Mouse (Mus musculus) testis, postnatal 10 days (tissue): ENCODE data around the gene 1700007K13Rik.

ENCODE experiments used
- DNase-seq: peaks from one replicate; pipeline ENCODE4 v3.0.0; 2021; ENCODE audit warnings: low spot score

Gene 1700007K13Rik

GRCm38 (mm10) chr2:28469461-28469860 lies 3.3 kb upstream of the 1700007K13Rik start:
- peak; percentile 37 for DNase-seq

DNA sequence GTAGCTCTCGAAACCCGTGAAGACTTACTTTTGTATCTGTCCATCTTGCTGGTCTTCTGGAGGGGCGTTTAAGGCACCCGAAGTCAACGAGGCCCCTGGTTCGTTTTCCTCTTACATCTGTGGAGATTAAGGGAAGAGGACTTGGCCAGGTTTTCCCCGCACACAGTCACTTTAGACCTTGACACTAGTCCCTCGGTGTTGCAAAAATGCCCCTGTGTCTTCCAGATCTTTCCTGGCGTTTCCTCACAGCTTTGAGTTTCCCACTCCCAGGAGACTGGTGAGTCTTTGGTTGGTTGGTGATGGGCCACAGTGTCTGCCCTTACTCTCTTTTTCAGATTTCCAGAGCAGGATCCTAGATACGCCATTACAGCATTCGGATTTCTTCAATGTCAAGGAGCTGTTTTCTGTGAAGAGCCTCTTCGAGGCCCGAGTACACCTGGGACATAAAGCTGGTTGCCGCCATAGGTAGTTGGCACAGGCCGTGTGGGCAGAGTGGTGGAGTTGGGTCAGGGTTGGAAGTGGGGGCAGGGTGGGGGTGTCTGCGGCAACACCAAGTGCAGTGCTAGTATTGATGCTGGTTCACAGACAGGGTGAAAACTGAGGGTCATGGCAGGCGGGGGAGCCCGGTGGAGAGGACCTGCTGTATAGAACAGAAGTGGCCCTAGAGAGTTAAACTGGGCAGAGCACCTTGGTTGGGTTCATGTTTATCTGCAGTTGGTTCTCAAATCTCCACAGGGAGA lies 2.5 kb upstream of the 1700007K13Rik start:
- peak; percentile 42 for DNase-seq

DNA sequence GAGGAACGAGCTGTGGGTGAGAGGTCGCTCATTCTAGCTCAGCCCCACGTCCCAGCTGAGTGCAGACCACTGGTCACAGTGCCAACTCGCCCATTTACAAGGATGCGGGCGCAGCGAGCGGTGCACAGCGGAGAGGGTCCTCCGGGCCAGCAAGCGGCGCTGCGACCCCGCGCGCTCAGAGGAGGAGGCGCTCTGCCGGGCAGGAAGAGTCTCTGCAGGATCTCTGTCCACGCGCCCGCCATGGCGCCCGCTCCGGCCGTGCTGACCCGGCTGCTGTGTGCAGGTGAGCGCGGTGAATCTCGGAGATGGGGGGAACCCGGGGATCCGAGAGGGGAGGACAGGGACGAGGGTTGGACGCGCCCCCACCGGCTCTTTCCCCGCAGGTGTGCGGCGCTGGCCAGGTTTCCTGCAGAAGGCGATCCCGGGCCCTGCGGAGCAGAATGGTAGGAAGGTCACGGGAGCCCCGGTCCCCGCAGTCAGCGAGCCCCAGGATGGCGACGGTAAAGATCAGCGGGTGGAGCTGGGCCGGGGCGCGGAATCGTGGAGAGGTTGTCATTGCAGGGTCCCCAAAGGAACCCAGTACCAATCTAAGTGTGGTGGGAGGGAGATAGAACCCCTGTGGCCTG lies 1.8 kb upstream of the 1700007K13Rik start, which contains the start of gene Mrps2:
TSS of gene Mrps2 (plus strand) at position 207 of the 626 bp plus-strand sequence.
- peak; percentile 91 for DNase-seq

DNA sequence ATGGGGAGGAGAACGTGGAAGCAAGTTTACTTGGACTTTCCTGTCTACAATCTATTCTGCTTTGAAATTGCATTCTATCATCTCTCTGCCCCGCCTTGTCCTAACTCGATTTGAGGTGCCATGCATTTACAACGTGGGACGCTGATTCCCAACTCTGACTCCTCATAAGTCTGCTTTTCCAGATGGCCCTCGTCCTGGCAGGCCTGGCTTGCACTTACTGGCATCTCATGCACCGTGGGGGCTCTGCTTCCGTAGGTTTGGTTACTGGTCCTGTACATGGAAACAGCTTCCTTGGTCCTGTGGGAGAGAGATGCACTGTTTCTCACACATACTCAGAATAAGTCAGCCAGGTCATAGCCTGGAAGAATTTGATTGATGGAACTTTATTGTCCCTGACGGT lies 1.2 kb downstream of the 1700007K13Rik start:
- no peak for DNase-seq

DNA sequence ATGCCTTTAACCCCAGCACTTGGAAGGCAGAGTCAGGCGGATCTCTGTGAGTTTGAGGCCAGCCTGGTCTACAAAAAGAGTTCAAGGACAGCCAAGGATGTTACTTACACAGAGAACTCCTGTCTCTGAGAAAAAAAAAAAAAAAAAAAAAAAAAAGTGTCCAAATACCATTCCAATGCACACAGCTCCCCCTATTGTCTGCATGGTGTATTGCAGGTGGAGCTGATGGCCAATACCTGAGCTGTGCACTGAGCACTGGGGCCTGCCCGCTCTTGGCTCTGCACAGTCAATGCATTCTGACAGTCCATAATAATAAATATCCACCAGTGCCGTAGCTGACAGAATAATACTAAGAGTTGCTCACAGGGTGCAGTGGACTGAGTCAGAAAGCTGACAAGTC lies 2.2 kb downstream of the 1700007K13Rik start:
- DNase-seq = no peak

- no peak for DNase-seq
Measured at GRCm38 (mm10) chr2:28456616-28457015, 9.5 kb downstream of the 1700007K13Rik start.

- DNase-seq = no peak
Measured at GRCm38 (mm10) chr2:28453539-28453938, 12.6 kb downstream of the 1700007K13Rik start.

DNA sequence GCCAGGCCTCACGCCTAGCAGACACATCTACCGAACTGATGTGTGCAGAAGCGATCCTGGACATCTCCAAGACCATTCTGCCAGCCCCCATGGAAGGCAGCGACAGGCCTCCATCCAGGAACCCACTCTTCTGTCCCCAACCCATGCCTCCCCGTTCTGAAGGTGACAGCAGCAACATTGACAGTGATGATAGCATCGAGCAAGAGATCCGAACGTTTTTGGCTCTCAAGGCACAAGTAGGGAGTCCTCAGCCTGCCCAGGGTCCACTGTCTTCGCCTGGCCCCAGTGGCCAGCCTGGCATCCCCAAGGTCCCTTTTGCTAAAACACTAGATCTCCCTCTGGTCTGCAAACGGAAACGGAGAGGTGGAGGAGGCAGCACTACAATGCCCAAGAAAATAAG lies 14.5 kb downstream of the 1700007K13Rik start:
- peak; percentile 33 for DNase-seq

GRCm38 (mm10) chr2:28447315-28447670 lies 18.8 kb downstream of the 1700007K13Rik start:
- no peak for DNase-seq

DNA sequence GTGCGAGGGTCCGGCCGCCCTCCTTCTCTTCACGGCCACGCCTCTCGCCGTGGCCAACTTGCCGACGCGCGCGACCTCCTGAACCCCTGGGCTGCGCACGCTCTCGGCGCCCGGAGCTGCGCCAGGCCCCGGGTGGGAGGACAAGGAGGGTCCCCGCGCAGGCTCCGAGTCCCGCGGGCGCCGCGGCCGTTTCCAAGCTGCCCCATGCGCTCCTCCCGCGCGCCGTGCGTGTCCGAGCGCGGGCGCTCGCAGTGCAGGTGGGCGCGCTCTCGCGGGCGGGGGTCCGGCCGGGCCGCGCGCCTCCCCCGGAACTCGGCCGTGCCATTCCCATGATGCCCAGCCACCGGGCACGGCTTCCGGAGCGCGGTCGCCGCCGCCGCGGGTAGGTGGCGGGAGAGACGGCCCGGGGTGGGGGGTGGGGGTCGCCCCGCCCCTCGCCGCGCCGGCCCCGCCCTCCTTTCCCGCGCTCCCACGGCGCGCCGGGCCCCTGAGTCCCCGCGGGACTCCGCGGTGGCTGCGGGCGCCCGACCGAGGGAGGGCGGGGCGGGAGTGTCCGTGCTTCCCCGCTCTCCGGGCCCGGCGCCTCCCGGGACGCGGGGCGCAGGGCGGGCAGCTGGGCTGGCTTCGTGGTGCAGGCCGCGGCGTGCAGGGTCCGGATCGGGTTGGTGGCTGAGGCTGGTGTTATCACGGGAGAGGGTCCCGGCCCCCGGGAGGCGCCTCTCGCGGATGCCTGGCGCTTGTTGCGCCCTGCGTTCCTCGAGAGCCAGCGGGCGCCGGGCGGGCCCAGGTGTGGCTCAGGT lies 19.4 kb downstream of the 1700007K13Rik start, which contains the start of gene Ppp1r26:
TSS of gene Ppp1r26 (plus strand) at position 286 of the 800 bp plus-strand sequence.
- DNase-seq = peak; percentile 60

GRCm38 (mm10) chr2:28446181-28446514 lies 20.0 kb downstream of the 1700007K13Rik start:
- DNase-seq = no peak

GRCm38 (mm10) chr2:28445082-28445481 lies 21.1 kb downstream of the 1700007K13Rik start:
- no peak for DNase-seq

GRCm38 (mm10) chr2:28440842-28441241 lies 25.3 kb downstream of the 1700007K13Rik start:
- DNase-seq = no peak

- no peak for DNase-seq
Measured at GRCm38 (mm10) chr2:28435401-28435800, 30.7 kb downstream of the 1700007K13Rik start.

DNA sequence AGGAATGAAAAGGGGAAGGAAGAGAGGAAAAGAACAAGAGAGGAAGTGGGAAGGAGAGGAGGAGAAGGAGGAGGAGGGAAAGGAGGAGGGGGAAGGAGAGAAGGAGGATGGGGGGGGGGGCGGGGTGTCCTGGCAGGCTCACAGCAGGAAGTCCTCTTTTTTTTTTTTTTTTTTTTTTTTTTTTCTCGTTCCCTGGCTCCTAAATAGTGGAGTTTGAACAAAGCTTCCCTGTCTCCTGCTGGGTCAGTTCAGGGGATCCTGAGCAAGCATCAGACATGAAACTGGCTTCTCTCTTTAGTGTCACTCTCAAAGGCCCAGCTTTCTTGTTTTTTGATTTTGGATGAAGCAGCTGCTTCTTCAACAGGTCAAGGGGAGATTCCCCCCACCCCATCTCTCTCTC lies 32.6 kb downstream of the 1700007K13Rik start:
- DNase-seq = no peak

- DNase-seq = peak; percentile 86
Measured at GRCm38 (mm10) chr2:28432811-28433210, 33.3 kb downstream of the 1700007K13Rik start.

- no peak for DNase-seq
Measured at GRCm38 (mm10) chr2:28430846-28431245, 35.3 kb downstream of the 1700007K13Rik start.

DNA sequence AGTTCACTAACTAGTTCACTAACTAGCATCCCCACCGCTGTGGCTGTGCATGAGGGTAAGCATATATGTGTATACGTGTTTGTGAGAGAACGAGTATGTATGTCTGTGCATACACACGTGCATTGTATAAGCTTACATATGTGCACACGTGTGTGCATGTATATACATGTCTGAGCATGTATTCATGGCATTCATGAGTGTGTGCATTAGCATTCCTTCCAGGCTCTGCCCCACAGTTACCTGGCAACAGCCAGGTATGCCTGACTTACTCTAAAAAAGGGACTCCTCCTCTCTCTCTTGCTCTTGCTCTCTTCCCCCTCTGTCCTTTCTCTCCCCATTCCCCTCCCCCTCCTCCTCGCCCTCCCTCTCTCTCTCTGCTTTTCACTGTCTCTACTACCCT lies 38.9 kb downstream of the 1700007K13Rik start:
- no peak for DNase-seq

GRCm38 (mm10) chr2:28423167-28423566 lies 43.0 kb downstream of the 1700007K13Rik start:
- DNase-seq = peak; percentile 73

GRCm38 (mm10) chr2:28419898-28420297 lies 46.2 kb downstream of the 1700007K13Rik start:
- peak; percentile 96 for DNase-seq

DNA sequence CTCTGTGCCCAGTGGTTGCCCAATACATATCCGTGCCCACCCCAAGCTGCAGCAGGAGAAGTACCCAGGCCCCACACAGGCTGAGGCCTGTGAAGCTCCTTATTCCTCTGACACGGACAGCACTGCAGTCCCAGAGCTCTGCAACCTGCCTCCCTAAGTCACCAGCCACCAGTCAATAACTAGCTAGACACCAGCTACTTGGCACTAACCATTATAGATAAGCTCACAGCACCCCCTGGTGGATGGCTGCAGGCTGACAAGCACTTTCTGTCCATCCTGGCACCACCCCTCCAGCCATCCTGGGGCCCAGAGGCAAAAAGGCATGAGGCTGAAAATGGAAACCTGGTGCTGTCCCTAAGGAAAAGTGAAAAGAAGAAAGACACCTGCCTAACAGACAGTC lies 48.1 kb downstream of the 1700007K13Rik start:
- peak; percentile 94 for DNase-seq

DNA sequence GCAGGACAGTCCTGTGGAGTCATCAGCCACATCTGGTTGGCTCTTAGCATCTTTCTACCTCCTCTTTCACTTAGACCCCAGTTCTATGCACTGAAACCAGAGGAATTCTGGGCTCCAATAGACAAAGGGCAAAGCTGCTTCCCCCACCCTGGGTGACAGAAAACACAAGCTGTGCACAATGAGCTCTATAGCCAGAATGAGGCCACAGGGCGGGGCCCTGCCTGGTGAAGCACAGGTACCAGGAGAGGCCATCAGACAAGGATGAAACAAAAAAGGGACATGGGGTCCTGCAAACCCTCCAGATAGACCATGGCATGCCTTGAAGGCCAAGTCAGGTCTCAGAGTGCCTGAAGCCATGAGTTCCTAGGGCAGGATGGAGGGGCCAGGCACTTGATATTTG lies 49.6 kb downstream of the 1700007K13Rik start:
- no peak for DNase-seq
